Mouse (Mus musculus): ENCODE data around the gene Zfp14. TPM values are rescaled to one million over a fixed set of nuclear protein-coding genes. Genes with fewer than 3 reads are reported as not detected.

Zfp14 gene
- 0.31 and 0.33 TPM in 2 replicates for polyA plus RNA-seq (2012; rRNA removed)

DNA sequence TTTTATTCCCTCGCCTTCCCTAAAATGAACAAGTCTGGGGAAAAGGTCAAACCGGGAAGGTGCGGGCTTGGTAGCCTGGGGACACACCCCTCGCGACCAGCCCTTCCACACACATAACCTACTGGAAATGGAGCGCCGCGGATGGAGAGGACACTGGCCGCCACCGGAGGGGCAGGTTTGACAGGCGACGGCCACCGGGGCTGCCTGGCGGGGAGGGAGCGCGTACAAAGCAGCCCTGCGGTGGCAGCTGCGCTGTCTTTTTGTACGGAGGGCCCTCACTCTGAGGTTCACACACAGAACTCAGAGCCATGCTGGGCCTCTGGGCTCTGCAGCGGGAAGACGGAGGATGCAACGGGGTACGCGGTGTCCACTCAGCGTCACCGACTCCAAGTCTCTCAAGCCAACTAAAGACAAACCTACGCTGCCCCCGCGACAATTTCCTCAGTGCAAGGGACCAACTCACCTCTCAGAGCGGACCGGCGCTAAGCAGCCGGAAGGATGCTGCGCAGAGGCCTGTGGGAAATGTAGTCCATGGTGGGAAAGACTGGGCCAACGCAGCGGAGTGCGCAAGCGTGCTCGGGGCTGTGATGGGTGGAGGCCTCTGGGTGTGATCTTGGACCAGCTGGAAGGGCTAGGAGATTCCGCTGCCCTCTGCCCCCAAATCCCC lies at the start of gene Zfp14:
Gene Zfp14 (minus strand): TSS at position 499 of the 667 bp plus-strand sequence.

DNA sequence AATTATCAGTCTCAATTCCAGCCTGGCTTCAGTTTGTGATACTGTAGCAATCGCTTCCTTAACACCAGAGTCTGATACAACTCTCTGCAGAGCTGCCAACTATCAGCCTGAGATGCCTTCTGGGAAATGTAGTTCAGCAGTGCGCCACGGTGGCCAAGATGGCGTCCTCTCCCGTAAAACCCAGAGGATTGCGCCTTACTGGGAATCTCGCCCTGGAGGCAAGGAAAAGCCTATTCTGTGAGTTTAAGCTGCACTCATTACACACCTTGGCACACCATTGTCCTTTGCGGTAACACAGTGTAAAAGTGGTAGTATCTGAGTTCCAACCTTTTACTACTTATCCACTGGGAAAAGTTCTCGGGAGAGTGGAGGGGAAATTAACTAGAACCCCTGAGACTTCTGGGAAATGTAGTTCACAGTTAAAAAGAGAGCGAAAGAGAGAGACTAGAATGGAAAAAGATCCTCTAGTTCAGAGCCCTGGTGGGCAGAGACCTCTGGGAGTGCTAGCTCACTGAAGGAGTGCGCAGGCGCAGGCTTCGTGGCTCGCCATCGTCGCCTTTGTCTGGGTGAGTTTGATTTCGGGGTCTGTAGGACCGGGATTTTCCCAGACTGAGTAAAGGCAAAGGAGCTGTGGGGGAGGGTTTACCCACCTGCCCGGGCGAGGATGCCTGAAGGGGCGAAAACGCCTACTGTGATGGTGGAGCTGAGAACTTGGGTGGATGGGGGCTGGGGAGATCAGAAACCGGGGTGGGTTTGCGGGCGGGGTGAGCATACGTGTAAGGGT lies 43.7 kb upstream of the Zfp14 start, which contains the start of gene Zfp260:
Gene Zfp260 (plus strand): TSS at position 132 of the 784 bp plus-strand sequence.

DNA sequence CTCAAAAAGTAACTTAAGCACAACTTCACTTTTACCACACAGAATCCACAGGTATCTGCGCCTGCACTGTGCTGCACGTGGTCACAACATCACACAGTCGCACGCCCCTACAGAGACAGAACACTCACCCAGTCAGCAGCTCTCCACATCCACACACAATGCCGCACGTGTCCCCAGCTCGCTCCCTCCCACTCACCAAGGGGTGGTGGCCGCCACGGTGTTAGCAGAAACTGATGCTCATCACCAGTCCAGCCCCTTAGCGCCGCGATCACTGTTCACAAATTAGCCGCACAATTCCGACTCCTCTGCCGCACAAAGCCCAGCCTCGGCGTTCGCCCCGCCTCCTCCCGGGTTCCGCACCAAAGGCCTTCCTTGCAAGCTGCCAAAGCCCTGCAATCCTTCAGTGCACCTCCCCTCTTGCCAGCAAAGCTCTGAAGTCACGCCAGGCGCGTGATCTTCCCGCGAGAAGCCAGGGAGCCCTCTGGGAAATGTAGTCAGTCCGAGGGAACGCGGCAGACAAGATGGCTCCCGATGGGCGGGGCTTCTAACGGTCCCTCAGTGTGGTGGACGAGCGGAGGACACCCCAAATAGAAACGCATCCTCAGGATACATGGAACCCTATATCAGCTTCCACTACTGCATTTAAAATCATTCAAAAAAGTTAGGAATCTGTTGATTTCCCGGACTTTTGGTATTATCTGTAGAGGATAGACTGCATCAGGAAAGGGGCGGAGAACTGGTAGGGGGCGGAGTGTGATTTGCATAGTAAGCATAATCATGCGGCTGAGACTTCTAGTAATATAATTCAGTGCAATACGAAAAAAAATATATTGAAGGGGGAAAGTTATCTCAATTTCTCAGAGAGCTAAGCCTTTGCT lies 39.2 kb upstream of the Zfp14 start, which contains the start of the genes Gm26920 and Zfp566:
Gene Gm26920 (minus strand): TSS at position 319 of the 878 bp plus-strand sequence.
Gene Zfp566 (minus strand): TSS at position 436 of the 878 bp plus-strand sequence.

DNA sequence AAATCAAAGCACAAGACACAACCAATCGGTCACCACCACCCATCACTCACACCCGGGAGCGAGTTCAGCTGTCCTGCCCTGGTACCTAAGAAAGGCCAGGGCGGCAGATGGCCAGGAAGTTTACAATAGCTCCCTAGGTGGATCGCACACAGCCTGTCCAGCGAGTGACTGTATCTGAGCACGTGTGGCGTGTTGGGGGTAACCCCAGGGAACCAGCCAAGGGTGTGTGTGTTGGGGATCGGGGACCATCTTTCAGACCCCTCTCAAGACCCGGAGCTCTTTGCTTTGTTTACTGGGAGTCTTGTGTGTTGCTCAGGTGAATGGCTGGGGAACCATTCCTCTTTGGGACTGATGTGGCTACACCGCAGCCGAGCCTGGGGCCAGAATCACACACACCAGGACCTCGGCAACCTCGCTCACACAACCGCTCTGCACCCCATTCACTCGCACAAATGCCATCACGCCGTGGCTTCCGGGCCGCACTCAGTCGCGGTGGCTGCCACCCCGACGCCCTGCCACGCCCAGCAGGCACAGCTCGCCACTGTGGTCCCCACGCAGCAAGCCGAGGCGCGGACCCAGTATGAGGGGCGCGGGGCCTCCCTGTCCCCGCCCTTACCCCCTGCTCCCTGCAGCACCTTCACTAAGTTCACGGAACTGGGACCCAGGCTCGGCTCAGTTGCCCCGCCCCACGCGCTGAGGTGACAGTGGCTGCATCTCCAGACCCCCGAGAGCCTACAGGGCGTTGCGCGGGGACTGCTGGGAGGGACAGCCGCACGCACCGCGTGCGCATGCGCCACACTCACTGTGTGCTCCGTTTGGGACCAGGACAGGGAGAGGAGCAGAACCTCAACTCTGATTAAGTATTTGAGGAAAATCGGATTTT lies 21.2 kb upstream of the Zfp14 start, which contains the start of gene Zfp82:
Gene Zfp82 (minus strand): TSS at position 755 of the 883 bp plus-strand sequence.

Other genes starting within 250 kb of the Zfp14 start
- gene Zfp790, start 235.3 kb downstream of the Zfp14 start, polyA plus RNA-seq (2012; rRNA removed): 2.1 TPM in 2 replicates
- 0.41 and 0.53 TPM in 2 replicates for gene Zfp940, start 197.7 kb downstream of the Zfp14 start, polyA plus RNA-seq (2012; rRNA removed)
- gene Zfp420, start 191.4 kb downstream of the Zfp14 start, polyA plus RNA-seq (2012; rRNA removed): 0.83 and 0.98 TPM in 2 replicates
- gene Zfp27, start 144.8 kb downstream of the Zfp14 start, polyA plus RNA-seq (2012; rRNA removed): 1.3 TPM in 2 replicates
- 0.77 and 0.84 TPM in 2 replicates for gene Zfp383, start 143.2 kb downstream of the Zfp14 start, polyA plus RNA-seq (2012; rRNA removed)
- 1.4 and 1.6 TPM in 2 replicates for gene Zfp74, start 97.3 kb downstream of the Zfp14 start, polyA plus RNA-seq (2012; rRNA removed)
- gene Zfp568, start 67.4 kb downstream of the Zfp14 start, polyA plus RNA-seq (2012; rRNA removed): 5.8 and 6.6 TPM in 2 replicates
- 0.60 and 0.68 TPM in 2 replicates for gene Zfp82, start 21.5 kb upstream of the Zfp14 start, polyA plus RNA-seq (2012; rRNA removed)
- 0.02 TPM in 2 replicates for gene Gm26920, start 39.0 kb upstream of the Zfp14 start, polyA plus RNA-seq (2012; rRNA removed)
- gene Zfp566, start 39.1 kb upstream of the Zfp14 start, polyA plus RNA-seq (2012; rRNA removed): 1.1 and 1.2 TPM in 2 replicates
- gene Zfp260, start 43.4 kb upstream of the Zfp14 start, polyA plus RNA-seq (2012; rRNA removed): 5.0 and 5.6 TPM in 2 replicates
- gene Zfp382, start 70.6 kb upstream of the Zfp14 start, polyA plus RNA-seq (2012; rRNA removed): 0.57 and 0.73 TPM in 2 replicates
- 22.7 and 23.5 TPM in 2 replicates for gene Zfp146, start 118.4 kb upstream of the Zfp14 start, polyA plus RNA-seq (2012; rRNA removed)
- 2.8 and 3.4 TPM in 2 replicates for gene Cox7a1, start 132.8 kb upstream of the Zfp14 start, polyA plus RNA-seq (2012; rRNA removed)
- 109 and 119 TPM in 2 replicates for gene Capns1, start 147.4 kb upstream of the Zfp14 start, polyA plus RNA-seq (2012; rRNA removed)
- 64.7 and 70.6 TPM in 2 replicates for gene Polr2i, start 180.6 kb upstream of the Zfp14 start, polyA plus RNA-seq (2012; rRNA removed)
- gene Tbcb, start 180.9 kb upstream of the Zfp14 start, polyA plus RNA-seq (2012; rRNA removed): 24.6 and 27.0 TPM in 2 replicates
- 0.07 TPM in 1 of 2 replicates, not detected in the other for gene Ovol3, start 184.3 kb upstream of the Zfp14 start, polyA plus RNA-seq (2012; rRNA removed)
- not detected in 2 replicates for gene Thap8, start 228.7 kb upstream of the Zfp14 start, polyA plus RNA-seq (2012; rRNA removed)
- gene Wdr62, start 229.0 kb upstream of the Zfp14 start, polyA plus RNA-seq (2012; rRNA removed): 12.3 and 12.9 TPM in 2 replicates
- gene Clip3, start 240.3 kb upstream of the Zfp14 start, polyA plus RNA-seq (2012; rRNA removed): 0.85 and 0.99 TPM in 2 replicates

Measured in liver, embryonic 14 days (tissue).